Mouse (Mus musculus): ENCODE measurements around the gene Hps1.

Hps1 gene

DNA sequence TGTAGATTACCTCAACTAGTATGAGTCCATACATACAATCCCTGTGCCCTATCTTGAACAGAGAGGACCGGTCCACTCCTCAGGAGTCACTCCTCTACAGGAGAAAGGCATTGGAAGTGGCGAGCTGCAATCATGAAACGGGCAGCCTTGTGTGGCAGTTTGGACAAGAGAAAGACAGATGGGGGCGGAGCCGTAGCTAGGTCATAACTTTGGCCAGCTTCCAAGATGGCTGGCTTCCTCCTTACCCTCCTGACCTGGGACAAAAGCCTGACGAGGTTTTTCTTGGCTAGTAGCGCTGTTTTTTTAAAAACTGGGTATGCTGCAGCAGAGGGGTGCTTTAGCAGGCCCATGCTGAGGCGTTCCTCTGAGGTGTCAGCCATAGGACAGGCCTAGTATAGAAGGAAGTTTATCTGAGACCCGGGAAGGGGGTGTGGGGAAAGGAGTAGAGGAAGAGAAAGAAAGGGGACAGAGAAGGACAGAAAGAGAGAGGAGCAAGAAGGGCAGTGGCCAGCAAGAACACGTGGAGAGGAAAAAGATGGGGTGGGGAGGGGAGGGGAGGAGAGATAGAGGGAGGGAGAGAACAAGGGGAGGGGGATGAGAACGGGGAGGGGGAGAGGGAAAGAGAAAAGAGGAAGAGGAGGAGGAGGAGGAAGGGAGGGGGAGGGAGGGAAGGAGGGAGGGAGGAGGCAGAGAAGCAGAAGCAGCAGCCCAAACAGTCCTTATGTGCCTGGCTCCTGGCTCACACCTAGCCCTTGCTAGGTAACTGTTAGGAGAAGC lies 26.4 kb downstream of the Hps1 start:
- peak in 1 of 2 experiments; percentile 32 for DNase-seq

DNA sequence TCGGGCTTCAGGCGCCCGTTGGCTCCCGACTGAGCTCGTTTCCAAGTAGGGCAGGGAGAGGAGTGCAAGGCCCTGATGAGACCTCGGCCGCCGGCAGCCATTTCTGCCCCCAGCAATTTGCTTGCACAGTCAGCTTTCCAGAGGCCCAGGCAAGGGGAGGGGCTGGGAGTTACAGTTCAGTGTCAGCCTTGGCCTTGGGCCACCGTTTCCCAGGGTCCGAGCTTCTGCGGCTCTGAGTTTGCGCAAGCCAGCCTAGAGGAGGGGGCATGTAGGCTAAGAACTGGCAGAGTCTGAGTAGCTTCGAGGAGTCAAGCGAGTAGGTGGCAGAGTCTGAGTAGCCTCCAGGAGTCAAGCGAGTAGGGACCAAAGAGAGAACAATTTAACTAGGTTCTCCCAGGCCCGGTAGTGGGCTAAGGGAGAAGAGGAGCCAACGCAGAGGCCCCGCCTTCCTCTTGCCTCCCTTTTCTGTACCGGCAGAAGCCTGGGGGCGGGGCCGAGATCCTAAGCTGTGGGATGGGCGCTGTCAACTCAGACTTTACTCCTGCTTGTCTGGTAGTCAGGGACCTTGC lies 27.3 kb downstream of the Hps1 start, which contains the start of gene Pyroxd2:
TSS of gene Pyroxd2 (minus strand) at position 413 of the 569 bp plus-strand sequence.
- peak; percentile 59 to 73 for DNase-seq

DNA sequence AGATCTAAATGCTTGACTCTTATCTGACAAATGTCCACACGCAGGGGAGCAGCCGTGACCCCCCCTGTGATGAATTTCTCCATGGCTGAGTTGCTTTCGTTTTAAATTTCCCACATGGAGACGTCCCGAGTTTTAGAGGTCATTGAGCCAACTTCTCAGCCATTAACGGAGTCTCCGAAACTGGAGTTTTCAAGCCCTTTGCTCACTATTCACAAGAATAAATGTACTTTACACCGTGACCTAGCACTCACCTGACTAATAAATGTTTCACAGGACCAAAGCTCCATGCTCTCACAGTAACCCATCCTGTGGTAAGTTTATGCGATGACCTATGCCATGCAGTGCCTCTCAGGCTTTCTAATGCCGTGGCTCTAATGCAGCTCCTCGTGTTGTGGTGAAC lies 29.6 kb downstream of the Hps1 start:
- no peak for DNase-seq

- DNase-seq: no peak
Observed at GRCm38 (mm10) chr19:42746702-42747101, 33.1 kb downstream of the Hps1 start.

DNA sequence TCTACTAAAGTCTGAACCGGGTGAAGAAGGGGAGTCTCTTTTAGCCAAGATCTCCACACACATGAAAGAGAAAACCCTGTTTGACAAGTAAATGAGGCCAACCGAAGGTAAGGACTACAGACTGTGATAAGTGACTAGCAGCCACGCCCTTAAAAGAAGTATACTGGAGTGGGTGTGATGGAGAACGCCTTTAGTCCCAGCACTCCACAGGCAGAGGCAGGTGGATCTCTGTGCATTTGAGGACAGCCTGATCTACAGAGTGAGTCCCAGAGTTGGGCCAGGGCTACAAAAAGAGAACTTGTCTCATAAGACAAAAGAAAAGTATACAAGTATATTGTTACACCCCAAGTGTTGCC lies 33.9 kb downstream of the Hps1 start:
- no peak for DNase-seq

DNA sequence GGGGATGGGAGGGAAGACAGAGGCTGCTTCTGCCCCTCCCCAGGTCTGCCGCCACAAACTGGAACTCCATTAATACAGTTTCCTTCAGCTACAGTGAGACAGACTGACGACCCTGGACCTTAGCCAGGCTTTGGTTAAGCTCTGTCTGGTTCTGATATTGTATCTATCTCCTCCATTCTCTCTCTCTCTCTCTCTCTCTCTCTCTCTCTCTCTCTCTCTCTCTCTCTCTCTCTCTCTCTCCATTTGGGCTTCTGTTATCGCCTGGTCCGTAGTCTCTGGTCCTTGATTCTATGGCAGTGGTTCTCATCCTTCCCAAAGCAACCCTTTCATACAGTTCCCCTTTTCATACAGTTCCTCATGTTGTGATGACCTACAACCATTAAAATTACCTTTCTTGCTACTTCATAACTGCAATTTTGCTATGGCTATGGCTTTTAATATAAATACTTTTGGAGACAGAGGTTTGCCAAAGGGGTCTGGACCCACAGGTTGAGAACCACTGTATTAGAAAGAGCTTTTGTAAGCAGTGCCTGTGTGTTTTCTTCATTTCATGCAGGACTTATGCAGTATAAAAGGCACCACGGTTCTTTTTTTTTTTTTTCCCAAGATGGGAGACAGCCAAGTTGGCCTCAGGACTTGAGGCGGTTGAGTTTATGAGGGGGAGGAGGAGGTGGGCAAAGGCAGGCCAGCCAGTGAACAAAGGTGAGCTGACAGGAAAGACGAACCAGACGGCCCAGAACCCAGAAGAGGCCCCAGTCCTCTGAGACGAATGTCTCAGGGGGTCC lies 34.5 kb downstream of the Hps1 start:
- DNase-seq: no peak

GRCm38 (mm10) chr19:42744162-42744586 lies 35.6 kb downstream of the Hps1 start:
- DNase-seq: peak; percentile 58 to 76

DNA sequence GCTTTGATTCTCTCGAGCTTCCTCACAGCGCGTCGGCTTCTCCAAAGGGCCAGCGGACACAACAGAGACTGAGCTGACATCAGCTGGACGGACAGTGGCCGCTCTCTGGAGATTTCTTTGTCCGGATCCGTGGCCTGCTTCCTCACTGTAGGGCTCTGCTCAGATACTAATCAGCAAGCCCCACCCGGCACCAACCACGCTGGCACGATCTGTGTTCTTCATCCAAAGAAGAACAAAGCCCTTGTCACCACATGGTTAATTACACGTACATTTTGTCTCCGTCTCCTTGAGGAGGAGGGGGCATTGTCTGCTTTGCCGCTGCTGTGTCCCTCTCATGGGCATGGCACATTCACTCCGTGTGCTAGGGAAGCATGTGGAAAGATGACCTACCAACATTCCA lies 36.5 kb downstream of the Hps1 start:
- no peak for DNase-seq

DNA sequence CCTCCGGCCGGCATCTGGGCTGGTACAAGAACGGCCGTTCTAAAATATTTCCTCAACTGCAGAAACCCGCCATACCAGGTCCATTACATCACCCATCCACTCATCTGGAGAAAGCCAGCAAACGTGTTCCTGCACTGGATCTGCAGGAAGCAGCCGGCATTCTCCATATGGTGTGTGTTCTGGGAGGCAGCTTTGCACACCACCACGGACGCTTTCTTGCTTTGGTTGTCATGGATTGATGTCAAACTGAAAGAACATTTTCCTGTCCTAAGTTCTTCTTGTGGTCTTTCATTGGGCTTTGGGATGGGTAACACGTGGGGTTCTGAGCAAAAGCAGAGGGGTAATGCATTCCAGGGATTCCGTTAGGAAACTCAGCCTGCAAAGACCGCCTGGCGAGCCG lies 37.9 kb downstream of the Hps1 start:
- DNase-seq: no peak

DNA sequence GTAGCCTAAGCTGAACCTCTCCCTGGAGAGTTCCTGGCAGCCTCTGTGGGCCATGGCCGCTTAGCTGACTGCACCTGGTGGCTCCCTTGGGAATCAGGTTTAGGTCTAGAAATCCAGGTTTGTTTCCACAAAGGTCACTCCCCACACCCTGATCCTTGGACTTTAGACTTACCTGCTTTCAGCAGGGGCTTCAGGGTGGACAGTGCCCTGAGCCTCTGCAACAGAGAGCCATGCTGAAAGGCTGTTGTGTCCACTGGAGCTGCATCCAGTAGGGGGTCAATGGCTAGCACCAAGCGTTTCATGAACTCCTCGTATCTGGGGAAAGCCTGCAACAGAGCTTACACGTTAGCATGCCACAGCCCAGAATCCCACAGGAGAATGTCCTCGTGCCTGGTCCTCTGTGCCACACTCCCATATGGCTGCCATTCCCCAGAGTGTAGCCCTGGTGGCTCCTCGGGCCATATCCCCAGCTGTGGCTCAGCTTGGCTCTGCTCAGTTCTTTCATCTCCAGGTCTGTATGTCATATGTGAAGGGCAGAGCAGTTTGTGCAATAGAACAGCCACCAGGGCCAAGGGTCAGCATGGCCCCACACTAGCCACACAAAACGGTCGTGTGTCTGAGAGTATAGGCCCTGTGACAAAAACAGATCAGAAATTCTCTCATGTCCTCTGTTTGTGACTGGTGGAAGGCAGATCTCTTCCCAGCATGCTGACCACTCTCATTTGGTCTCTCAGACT lies 39.4 kb downstream of the Hps1 start:
- DNase-seq: no peak

- DNase-seq: no peak
Observed at GRCm38 (mm10) chr19:42739734-42740133, 40.0 kb downstream of the Hps1 start.

DNA sequence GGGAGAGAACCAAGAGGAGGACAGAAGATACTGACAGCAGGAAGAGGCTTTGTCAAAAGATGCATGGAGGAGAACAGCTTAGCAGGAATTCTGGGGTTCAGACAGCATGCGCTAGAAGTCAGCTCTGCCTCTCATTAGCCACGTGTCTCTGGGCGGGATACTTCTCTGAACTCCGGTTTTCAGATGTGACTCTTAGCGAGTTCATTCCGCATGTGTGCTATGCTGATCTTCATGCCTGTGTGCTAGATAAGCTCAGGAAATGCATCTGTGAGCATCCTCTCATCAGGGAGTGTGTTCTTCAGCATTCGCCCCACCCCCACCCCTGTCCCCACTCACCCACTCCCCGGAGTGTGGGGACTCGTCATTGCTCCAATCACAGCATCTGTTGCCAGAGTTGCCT lies 42.0 kb downstream of the Hps1 start:
- DNase-seq: no peak

DNA sequence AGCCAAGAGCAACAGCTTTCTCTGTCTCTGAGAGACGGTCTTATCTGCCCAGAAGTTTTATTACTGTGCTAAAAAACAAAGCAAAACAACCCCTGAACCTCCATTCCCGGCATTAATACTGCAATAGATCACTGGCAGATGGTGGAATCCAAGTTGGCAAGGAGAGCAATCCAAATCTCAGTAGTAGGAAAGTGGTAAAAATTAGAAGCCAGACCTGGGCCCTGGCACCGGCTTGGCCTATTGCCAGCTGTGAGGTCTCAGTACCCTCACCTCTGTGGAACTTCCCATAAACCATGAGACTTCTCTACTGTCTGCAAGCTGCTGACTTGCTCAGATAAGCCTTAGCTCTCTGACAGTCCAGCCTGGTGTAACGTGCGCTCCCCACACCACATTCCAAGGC lies 44.8 kb downstream of the Hps1 start:
- DNase-seq: peak; percentile 49 to 58

DNA sequence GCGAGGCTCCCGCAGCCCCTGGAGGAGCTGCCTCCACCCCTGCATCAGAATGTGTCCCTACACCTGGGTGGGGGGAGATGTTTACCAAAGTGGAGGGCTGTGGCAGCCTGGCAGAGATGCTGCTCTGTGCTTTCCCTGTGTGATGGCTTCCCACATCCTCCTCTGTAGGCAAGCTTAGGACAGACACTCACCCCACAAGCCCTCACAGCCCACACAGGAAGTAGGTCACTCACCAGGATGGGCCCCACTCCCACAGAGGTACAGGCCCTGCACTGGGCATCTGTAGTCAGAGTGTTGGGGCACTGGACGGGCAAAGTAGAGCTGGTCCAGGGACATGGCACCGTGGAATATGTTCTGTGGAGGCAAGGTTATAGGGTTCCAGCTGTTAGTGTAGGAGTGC lies 52.4 kb downstream of the Hps1 start:
- DNase-seq: peak in 1 of 2 experiments; percentile 38

DNA sequence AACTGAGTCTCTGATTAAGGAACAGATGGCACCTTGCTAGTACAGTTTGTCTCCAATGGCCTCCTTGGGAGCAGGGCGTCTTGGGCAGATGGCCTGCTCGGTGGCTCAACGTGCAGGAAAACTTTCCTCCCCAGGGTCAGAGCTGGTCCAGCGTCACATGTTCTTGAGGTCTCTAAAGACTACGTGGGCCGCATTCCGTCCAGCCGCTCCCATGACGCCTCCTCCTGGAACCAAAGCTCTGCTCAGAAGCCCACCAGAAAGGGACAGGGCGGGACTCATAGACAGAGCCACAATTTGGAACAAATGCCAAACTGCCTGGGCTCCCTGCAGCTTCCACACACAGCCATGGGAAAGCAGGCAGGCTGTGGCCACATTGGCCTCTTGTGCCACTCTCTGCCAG lies 53.0 kb downstream of the Hps1 start:
- peak; percentile 77 to 80 for DNase-seq

DNA sequence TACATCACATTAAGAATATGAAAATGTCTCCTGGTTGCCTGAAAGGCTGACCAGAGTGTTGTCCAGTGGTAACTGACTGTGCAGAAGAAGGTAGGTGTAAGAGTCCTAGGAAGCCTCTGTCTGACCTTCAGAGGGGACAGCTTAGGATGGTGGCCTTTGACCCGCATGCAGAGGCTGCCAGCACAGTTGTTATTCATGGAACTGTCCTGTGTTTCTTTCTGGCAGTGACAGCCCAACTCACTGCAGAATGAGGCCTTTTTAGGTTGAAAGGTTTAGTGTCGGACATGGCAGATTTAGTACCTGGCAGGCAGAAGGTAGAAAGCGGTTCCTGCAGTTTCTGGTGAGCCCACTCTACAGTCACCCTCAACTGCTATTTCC lies 53.8 kb downstream of the Hps1 start:
- DNase-seq: no peak

GRCm38 (mm10) chr19:42725056-42725972 lies 54.5 kb downstream of the Hps1 start:
- DNase-seq: no peak

DNA sequence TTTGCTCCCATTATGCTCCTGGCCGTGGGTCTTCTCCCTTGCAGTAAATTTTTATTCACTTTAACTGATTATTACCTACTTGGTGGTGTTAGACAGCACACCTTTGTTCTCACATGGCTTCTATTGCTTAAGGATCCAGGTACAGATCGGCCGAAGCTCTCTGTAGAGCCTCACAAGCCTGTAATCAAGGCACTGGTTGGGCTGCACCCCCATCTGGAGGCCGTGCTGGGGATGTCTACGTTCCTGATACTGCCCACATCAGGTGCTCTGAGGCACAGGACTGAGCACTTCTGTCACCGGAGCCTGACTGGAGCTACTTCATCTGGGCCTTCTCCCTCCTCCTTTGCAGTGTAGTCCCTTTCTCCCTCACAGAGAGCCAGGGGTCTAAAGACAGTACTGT lies 56.5 kb downstream of the Hps1 start:
- DNase-seq: no peak

DNA sequence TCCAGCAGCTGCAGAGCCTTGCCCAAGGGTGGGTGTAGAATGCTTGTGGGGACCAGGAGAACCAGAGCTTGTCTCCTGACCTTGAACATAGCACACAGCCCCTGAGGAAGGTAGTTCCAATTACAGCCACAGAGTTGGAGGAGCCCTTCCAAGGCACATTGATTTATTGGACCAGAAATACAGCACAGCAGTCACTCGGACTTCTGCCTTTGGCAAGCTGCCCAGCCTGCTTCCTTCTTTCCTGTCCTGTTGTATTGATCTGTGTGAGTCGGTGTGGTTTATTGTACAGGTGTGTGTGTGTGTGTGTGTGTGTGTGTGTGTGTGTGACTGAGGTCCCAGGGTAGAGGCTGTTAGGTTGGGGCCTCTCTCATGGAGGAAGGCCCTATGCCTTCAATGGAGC lies 57.3 kb downstream of the Hps1 start:
- DNase-seq: peak in 1 of 2 experiments; percentile 50

DNA sequence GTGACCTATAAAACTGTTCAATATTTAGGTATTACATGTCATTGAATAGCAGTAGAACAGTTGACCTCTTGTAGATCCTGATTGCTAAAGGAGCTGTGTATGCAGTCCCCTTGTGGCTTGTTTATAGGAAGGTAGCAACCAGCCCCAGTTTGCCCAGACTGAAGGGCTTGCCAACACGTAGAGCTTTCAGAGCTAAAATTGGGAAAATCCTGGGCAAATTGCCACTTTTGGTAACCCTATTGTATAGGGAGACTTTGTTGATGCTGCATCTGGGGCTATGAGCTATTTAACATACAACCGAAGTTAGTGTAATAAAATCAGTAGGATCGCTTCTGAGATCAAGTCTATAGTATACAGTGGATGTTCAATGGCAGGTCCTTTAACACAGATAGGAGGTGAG lies 61.7 kb downstream of the Hps1 start:
- no peak for DNase-seq

DNA sequence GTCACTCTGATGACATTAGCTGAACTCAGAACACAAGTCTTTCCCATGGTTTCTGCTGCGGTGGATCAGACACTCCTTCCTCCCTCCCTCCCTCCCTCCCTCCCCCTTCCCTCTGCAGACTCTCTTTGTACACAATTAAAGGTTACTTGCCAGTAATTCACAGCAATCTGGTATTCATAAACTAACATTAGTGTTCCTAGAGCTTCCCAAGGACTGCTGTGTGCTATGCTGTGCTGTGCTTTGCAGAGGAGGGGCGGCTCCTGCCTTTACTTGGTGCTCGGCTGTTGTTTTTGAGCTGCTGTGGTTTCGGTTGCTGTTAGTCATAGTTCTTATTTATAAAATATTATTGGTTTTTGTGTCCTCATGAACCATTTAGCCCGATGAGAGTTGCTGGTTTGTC lies 62.1 kb downstream of the Hps1 start:
- DNase-seq: no peak

- DNase-seq: no peak
Observed at GRCm38 (mm10) chr19:42716507-42716906, 63.3 kb downstream of the Hps1 start.
